Mouse (Mus musculus): Measurements from ENCODE around the gene Zfp628. TPM values are rescaled to one million over a fixed set of nuclear protein-coding genes. Genes with fewer than 3 reads are reported as not detected.

Gene Zfp628
- polyA plus RNA-seq, 1 experiment from 2014 or later = 3.3 TPM

Other genes with a start within 250 kb of the Zfp628 start
- 83.5 and 94.5 TPM in 2 replicates for gene Hspbp1, start 230.1 kb upstream of the Zfp628 start, polyA plus RNA-seq (2015; fragmentation: Nextera tagmentation; extraction: Ambion mirVana)
- gene Brsk1, start 224.6 kb upstream of the Zfp628 start, polyA plus RNA-seq (2015; fragmentation: Nextera tagmentation; extraction: Ambion mirVana) = 0.94 and 1.3 TPM in 2 replicates
- 0.85 and 0.88 TPM in 2 replicates for gene Tmem150b, start 190.0 kb upstream of the Zfp628 start, polyA plus RNA-seq (2015; fragmentation: Nextera tagmentation; extraction: Ambion mirVana)
- 57.2 and 61.4 TPM in 2 replicates for gene Kmt5c, start 175.1 kb upstream of the Zfp628 start, polyA plus RNA-seq (2015; fragmentation: Nextera tagmentation; extraction: Ambion mirVana)
- gene Cox6b2, start 162.1 kb upstream of the Zfp628 start, polyA plus RNA-seq (2015; fragmentation: Nextera tagmentation; extraction: Ambion mirVana) = 66.3 and 70.7 TPM in 2 replicates
- gene Fam71e2, start 143.9 kb upstream of the Zfp628 start, polyA plus RNA-seq (2015; fragmentation: Nextera tagmentation; extraction: Ambion mirVana) = not detected in 2 replicates
- gene Il11, start 132.4 kb upstream of the Zfp628 start, polyA plus RNA-seq (2015; fragmentation: Nextera tagmentation; extraction: Ambion mirVana) = 0.13 and 0.22 TPM in 2 replicates
- gene Tmem190, start 132.3 kb upstream of the Zfp628 start, polyA plus RNA-seq (2015; fragmentation: Nextera tagmentation; extraction: Ambion mirVana) = 1.2 and 1.4 TPM in 2 replicates
- 35.4 and 36.4 TPM in 2 replicates for gene Tmem238, start 125.6 kb upstream of the Zfp628 start, polyA plus RNA-seq (2015; fragmentation: Nextera tagmentation; extraction: Ambion mirVana)
- gene Rpl28, start 122.3 kb upstream of the Zfp628 start, polyA plus RNA-seq (2015; fragmentation: Nextera tagmentation; extraction: Ambion mirVana) = 309 and 356 TPM in 2 replicates
- gene Ube2s, start 102.6 kb upstream of the Zfp628 start, polyA plus RNA-seq (2015; fragmentation: Nextera tagmentation; extraction: Ambion mirVana) = 306 and 315 TPM in 2 replicates
- gene Shisa7, start 70.5 kb upstream of the Zfp628 start, polyA plus RNA-seq (2015; fragmentation: Nextera tagmentation; extraction: Ambion mirVana) = 0.36 and 0.44 TPM in 2 replicates
- 12.9 and 14.4 TPM in 2 replicates for gene Isoc2b, start 45.0 kb upstream of the Zfp628 start, polyA plus RNA-seq (2015; fragmentation: Nextera tagmentation; extraction: Ambion mirVana)
- 1.1 and 1.3 TPM in 2 replicates for gene Isoc2a, start 38.1 kb upstream of the Zfp628 start, polyA plus RNA-seq (2015; fragmentation: Nextera tagmentation; extraction: Ambion mirVana)
- not detected in 2 replicates for gene Gm36210, start 8.7 kb upstream of the Zfp628 start, polyA plus RNA-seq (2015; fragmentation: Nextera tagmentation; extraction: Ambion mirVana)
- gene Nat14, start 6.8 kb downstream of the Zfp628 start, polyA plus RNA-seq (2015; fragmentation: Nextera tagmentation; extraction: Ambion mirVana) = 4.3 and 4.5 TPM in 2 replicates
- 2.1 and 3.5 TPM in 2 replicates for gene Ssc5d, start 10.6 kb downstream of the Zfp628 start, polyA plus RNA-seq (2015; fragmentation: Nextera tagmentation; extraction: Ambion mirVana)
- gene Sbk2, start 49.2 kb downstream of the Zfp628 start, polyA plus RNA-seq (2015; fragmentation: Nextera tagmentation; extraction: Ambion mirVana) = 0.22 and 0.30 TPM in 2 replicates
- gene Sbk3, start 56.0 kb downstream of the Zfp628 start, polyA plus RNA-seq (2015; fragmentation: Nextera tagmentation; extraction: Ambion mirVana) = not detected in 2 replicates
- gene Zfp579, start 80.9 kb downstream of the Zfp628 start, polyA plus RNA-seq (2015; fragmentation: Nextera tagmentation; extraction: Ambion mirVana) = 32.2 and 34.1 TPM in 2 replicates
- 16.0 and 16.4 TPM in 2 replicates for gene Zfp524, start 99.2 kb downstream of the Zfp628 start, polyA plus RNA-seq (2015; fragmentation: Nextera tagmentation; extraction: Ambion mirVana)
- gene Fiz1, start 99.5 kb downstream of the Zfp628 start, polyA plus RNA-seq (2015; fragmentation: Nextera tagmentation; extraction: Ambion mirVana) = 40.6 and 43.0 TPM in 2 replicates
- gene Gm44973, start 100.3 kb downstream of the Zfp628 start, polyA plus RNA-seq (2015; fragmentation: Nextera tagmentation; extraction: Ambion mirVana) = 1.5 and 2.0 TPM in 2 replicates
- 5.5 and 7.7 TPM in 2 replicates for gene Zfp865, start 105.2 kb downstream of the Zfp628 start, polyA plus RNA-seq (2015; fragmentation: Nextera tagmentation; extraction: Ambion mirVana)
- gene Ccdc106, start 105.3 kb downstream of the Zfp628 start, polyA plus RNA-seq (2015; fragmentation: Nextera tagmentation; extraction: Ambion mirVana) = 19.2 and 20.8 TPM in 2 replicates
- not detected in 2 replicates for gene 4632433K11Rik, start 118.9 kb downstream of the Zfp628 start, polyA plus RNA-seq (2015; fragmentation: Nextera tagmentation; extraction: Ambion mirVana)
- 5.4 and 6.0 TPM in 2 replicates for gene Zfp784, start 123.2 kb downstream of the Zfp628 start, polyA plus RNA-seq (2015; fragmentation: Nextera tagmentation; extraction: Ambion mirVana)
- 27.7 and 28.6 TPM in 2 replicates for gene Zfp580, start 136.3 kb downstream of the Zfp628 start, polyA plus RNA-seq (2015; fragmentation: Nextera tagmentation; extraction: Ambion mirVana)
- gene U2af2, start 146.9 kb downstream of the Zfp628 start, polyA plus RNA-seq (2015; fragmentation: Nextera tagmentation; extraction: Ambion mirVana) = 118 and 124 TPM in 2 replicates
- 54.5 and 59.6 TPM in 2 replicates for gene Epn1, start 165.0 kb downstream of the Zfp628 start, polyA plus RNA-seq (2015; fragmentation: Nextera tagmentation; extraction: Ambion mirVana)
- not detected in 2 replicates for gene Rfpl4, start 201.7 kb downstream of the Zfp628 start, polyA plus RNA-seq (2015; fragmentation: Nextera tagmentation; extraction: Ambion mirVana)
- 0.30 and 0.55 TPM in 2 replicates for gene Rasl2-9, start 210.7 kb downstream of the Zfp628 start, polyA plus RNA-seq (2015; fragmentation: Nextera tagmentation; extraction: Ambion mirVana)
- gene Vmn1r55, start 234.5 kb downstream of the Zfp628 start, polyA plus RNA-seq (2015; fragmentation: Nextera tagmentation; extraction: Ambion mirVana) = 0.01 TPM in 1 of 2 replicates, not detected in the other